In the genomic region with DNA sequence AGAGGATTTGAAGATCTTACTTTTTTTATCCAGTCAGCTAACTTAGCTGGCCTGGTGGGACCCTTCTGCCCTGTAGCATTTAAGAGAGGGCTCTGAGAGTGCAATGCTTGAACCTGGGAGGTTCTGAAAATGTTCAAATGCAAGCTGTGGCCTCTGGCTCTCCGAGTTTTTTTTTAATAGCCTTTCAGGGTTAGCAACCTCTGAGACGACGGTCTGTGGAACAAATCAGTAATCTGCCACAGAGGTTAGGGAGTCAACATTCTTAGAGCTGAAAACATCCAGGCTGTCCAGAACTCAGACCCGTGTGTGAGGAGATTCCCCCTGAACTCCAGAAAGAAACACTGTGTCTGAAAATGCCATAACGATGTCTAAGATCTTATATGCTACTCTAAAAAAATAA, we compare ENCODE assay signal across 22 mouse cellular contexts. TPM values are rescaled to one million over a fixed set of nuclear protein-coding genes. Genes with fewer than 3 reads are reported as not detected.
"Had no signal": no experiment of that assay in that cellular context is flagged by ENCODE, and none has a peak within 500 bp of the region (broad histone marks: within the 10 kb centered on the region; RNA-seq: fewer than 3 reads in every experiment).

No protein-coding gene starts in this region.

- H3K9ac ChIP-seq: lung, embryonic 15.5 days; midbrain, embryonic 12.5 days; neural tube, embryonic 12.5 days; stomach, embryonic 15.5 days had no signal

- H3K27me3 ChIP-seq: lung, embryonic 15.5 days; megakaryocyte, embryonic 14.5 days; midbrain, embryonic 12.5 days; neural tube, embryonic 12.5 days; stomach, embryonic 15.5 days had no signal

- ATAC-seq: lung, postnatal 0 days; midbrain, embryonic 16.5 days had no signal

- H3K4me1 ChIP-seq: lung, embryonic 15.5 days; midbrain, embryonic 10.5 days; midbrain, embryonic 12.5 days had no signal

- DNase-seq: lung, adult 2 months; lung, postnatal 14 days; lung, postnatal 36 days; midbrain, embryonic 14.5 days; right cerebral cortex, postnatal 14 days; thymus, adult 2 months; thymus, postnatal 25 days; thymus, postnatal 4 days had no signal

- H3K4me3 ChIP-seq: lung, embryonic 15.5 days; megakaryocyte, embryonic 14.5 days; midbrain, embryonic 10.5 days; midbrain, embryonic 12.5 days; myocyte; neural tube, embryonic 12.5 days; stomach, embryonic 15.5 days had no signal

- H3K9me3 ChIP-seq: lung, embryonic 15.5 days; megakaryocyte, embryonic 14.5 days; neural tube, embryonic 12.5 days; stomach, embryonic 15.5 days had no signal

- H3K4me2 ChIP-seq: lung, embryonic 15.5 days; midbrain, embryonic 12.5 days; neural tube, embryonic 12.5 days; stomach, embryonic 15.5 days had no signal

- H3K27ac ChIP-seq: lung, embryonic 15.5 days; macrophage; midbrain, embryonic 10.5 days; midbrain, embryonic 12.5 days; neural tube, embryonic 12.5 days; stomach, embryonic 15.5 days; stomach, postnatal 0 days had no signal

- H3K36me3 ChIP-seq: lung, embryonic 15.5 days; stomach, embryonic 15.5 days had no signal

RNA-seq across cellular contexts. Expression of a gene that starts 6.3 kb away (rescaled TPM):
- polyA plus RNA-seq: myocyte; spleen, adult 2 months had no signal

RNA-seq across cellular contexts. Expression of a gene that starts 9.0 kb away (rescaled TPM):
- polyA plus RNA-seq: lung, adult 2 months; lung, embryonic 15.5 days; lung, postnatal 0 days; macrophage; midbrain, embryonic 10.5 days; midbrain, embryonic 12.5 days; midbrain, embryonic 14.5 days; midbrain, embryonic 16.5 days; myocyte; neural tube, embryonic 12.5 days; neural tube, embryonic 14.5 days; spleen, adult 2 months; stomach, embryonic 15.5 days; stomach, postnatal 0 days; thymus, adult 2 months; urinary bladder, adult 2 months had no signal
